Mouse (Mus musculus): Measurements from ENCODE around the gene Crybg3.
"Not testable (repeated sequence)": the region's sequence is repeated elsewhere in the genome, so short reads cannot be mapped to it uniquely, and the experiment has no call there.

Crybg3 gene

GRCm38 (mm10) chr16:59463973-59464372 is 136.8 kb downstream of the Crybg3 start:
- no peak for DNase-seq (ENCODE audit: extremely low read depth, insufficient read length, low spot score)

- DNase-seq (ENCODE audit: extremely low read depth, insufficient read length, low spot score), result no peak
These were observed 137.2 kb downstream of the Crybg3 start for GRCm38 (mm10) chr16:59463567-59463966.

- DNase-seq (ENCODE audit: extremely low read depth, insufficient read length, low spot score), result not testable (repeated sequence)
These were observed 141.4 kb downstream of the Crybg3 start for GRCm38 (mm10) chr16:59459259-59459861.

GRCm38 (mm10) chr16:59451813-59452212 is 149.0 kb downstream of the Crybg3 start:
- DNase-seq (ENCODE audit: extremely low read depth, insufficient read length, low spot score), result no peak

GRCm38 (mm10) chr16:59449092-59449491 is 151.7 kb downstream of the Crybg3 start:
- DNase-seq (ENCODE audit: extremely low read depth, insufficient read length, low spot score), result no peak

DNA sequence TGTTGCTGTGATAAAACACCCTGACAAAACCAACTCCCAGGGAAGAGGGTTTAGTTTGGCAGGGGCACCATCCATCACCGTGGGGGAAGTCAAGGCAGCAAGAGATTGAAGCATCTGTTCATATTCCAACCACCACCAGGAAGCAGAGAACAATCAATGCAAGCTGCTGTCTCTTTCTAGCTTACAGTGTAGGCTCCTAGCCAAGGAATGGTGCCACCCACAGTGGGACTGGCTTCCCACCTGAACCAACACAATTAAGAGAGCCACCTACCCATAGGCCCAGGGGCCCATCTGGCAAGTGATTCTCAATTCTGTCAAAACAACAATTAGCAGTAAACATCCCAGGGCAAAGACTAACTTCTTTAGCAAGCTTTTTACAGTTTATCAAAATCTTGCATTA is 152.6 kb downstream of the Crybg3 start:
- no peak for DNase-seq (ENCODE audit: extremely low read depth, insufficient read length, low spot score)

DNA sequence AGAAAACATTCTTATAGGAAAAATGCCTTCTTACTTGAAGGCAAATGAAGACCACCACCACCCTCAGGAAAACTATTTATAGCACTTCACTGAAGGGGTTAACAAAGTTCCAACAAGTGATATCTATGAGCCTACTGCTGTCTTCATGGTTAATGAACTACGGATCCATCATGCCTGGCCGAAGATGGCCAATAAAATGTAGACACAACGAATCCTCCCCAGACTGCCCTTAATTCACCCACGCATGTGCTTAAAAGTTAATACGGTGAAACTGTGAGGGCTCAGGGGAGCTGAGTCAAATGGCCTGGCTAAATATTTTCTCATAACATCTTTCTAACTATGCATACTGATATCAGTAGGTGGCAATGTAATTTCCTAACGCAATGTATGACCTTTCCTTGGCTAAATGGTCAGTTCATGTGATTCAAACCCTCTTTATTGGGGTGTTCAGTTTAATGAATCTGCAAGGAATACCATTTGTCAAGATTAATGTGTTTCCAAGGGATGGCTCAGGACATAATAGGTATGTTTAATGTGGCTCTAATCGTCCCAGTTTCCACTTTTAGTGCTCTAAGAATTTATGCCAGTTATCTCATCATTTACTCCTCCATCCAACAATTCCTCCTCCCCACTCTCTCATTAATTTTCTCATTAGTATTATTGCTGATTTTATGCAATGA is 155.8 kb downstream of the Crybg3 start:
- no peak for DNase-seq (ENCODE audit: extremely low read depth, insufficient read length, low spot score)

All from 3134 (cell line).